Mouse (Mus musculus): ENCODE measurements at regions not wholly inside any gene's neighbourhood (a gene's known extent, or its start where the extent isn't known, plus 50 kb on each side); places are given as distances from the start of the nearest gene placed in this dataset.

- TF ChIP-seq POLR2A (IDR thresholded peaks at IDR 0.05; ENCODE audit: borderline replicate concordance, extremely low read depth, insufficient read depth, insufficient read length, poor library complexity, severe bottlenecking): no peak
- TF ChIP-seq CTCF (IDR thresholded peaks at IDR 0.05; ENCODE audit: borderline replicate concordance, extremely low read depth, insufficient read depth, insufficient read length): no peak
These were observed 114.7 kb downstream of the Uri1 start for GRCm38 (mm10) chr7:37908618-37909130.
